Mouse (Mus musculus) fat pad, adult 2 months (tissue): Measurements from ENCODE around the gene Dmbx1.

Source experiments
- DNase-seq: peaks from one replicate; pipeline ENCODE4 v3.0.0-alpha.2; 2011; ENCODE audit warnings: low read depth, low spot score; ENCODE audit errors: extremely low read depth

Dmbx1 gene

GRCm38 (mm10) chr4:115890066-115890465 lies 49.7 kb downstream of the Dmbx1 start:
- no peak for DNase-seq

GRCm38 (mm10) chr4:115886875-115887274 lies 52.9 kb downstream of the Dmbx1 start:
- DNase-seq = no peak

GRCm38 (mm10) chr4:115885846-115886245 lies 53.9 kb downstream of the Dmbx1 start:
- DNase-seq = no peak

GRCm38 (mm10) chr4:115884022-115884421 lies 55.7 kb downstream of the Dmbx1 start, which contains the start of gene Kncn:
TSS of gene Kncn (plus strand) at chr4:115884400.
- DNase-seq = no peak

GRCm38 (mm10) chr4:115882195-115882594 lies 57.5 kb downstream of the Dmbx1 start:
- DNase-seq = no peak

- no peak for DNase-seq
Observed at GRCm38 (mm10) chr4:115881183-115881582, 58.5 kb downstream of the Dmbx1 start.

GRCm38 (mm10) chr4:115878828-115879227 lies 60.9 kb downstream of the Dmbx1 start:
- no peak for DNase-seq

- no peak for DNase-seq
Observed at GRCm38 (mm10) chr4:115878216-115878678, 61.5 kb downstream of the Dmbx1 start.

- DNase-seq = no peak
Observed at GRCm38 (mm10) chr4:115873231-115873630, 66.5 kb downstream of the Dmbx1 start.

- no peak for DNase-seq
Observed at GRCm38 (mm10) chr4:115869512-115870210, 70.1 kb downstream of the Dmbx1 start.
